Mouse (Mus musculus) E14TG2a.4 (cell line): ENCODE results near the gene Tmem191c.

Experiments used
- H3K27me3 ChIP-seq: 2 replicates; pipeline ENCODE4 v1.6.1; 2014; ENCODE audit warnings: low read length, control low read depth; ENCODE audit not compliant: insufficient read depth
- H3K36me3 ChIP-seq: 2 replicates; pipeline ENCODE4 v1.6.1; 2014; ENCODE audit warnings: low read length, control low read depth; ENCODE audit not compliant: insufficient read depth
- H3K4me1 ChIP-seq: replicated peaks from 2 replicates; pipeline ENCODE4 v1.6.1; 2014; ENCODE audit warnings: low read depth, low read length, control low read depth
- H3K4me3 ChIP-seq: replicated peaks from 2 replicates; pipeline ENCODE4 v1.5.1; 2014; ENCODE audit warnings: mild to moderate bottlenecking, low read length
- H3K9me3 ChIP-seq: 2 replicates; pipeline ENCODE4 v1.6.1; 2014; ENCODE audit warnings: low read length, control low read depth
- CTCF ChIP-seq: conservative IDR thresholded peaks from 2 replicates; pipeline ENCODE4 v1.5.1; 2014; ENCODE audit warnings: low read length
- NANOG ChIP-seq: IDR thresholded peaks from 2 replicates; pipeline ENCODE4 v1.6.1; 2014; ENCODE audit warnings: borderline replicate concordance, low read length, mixed read lengths
- POU5F1 ChIP-seq: IDR thresholded peaks from 2 replicates; pipeline ENCODE4 v1.6.1; 2014; ENCODE audit warnings: low read length, borderline replicate concordance

Gene Tmem191c

DNA sequence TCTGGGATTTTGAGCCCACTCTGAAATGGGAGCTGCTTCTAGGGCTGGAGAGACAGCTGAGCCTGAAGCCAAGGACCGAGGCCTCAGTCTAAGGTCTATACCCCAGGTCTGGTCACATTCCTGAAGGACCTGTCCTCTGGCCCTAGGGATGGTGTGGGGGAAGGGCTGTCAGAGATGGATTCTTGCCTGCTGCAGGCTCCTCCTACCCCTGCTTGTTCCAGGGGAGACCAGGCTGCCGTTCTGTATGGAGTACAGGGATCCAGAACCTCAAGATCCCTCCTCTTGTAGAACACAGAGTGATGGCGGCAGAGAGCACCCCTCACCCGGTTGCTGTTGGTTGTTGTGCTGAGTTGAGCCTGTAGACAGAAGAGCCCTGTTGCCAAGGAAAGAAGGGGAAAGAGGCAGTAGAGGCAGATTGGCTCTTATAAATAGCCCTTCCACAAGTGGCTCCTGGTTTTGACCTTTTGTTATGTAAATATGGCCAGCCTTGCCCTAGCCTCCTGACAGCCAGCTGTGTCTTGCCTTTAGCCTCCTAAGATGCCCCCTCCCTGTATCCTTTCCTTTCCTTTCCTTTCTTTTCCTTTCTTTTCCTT lies 21.8 kb upstream of the Tmem191c start:
- TF ChIP-seq POU5F1 = peak; percentile 50; the same call in 1 of the 2 replicates
- no peak for TF ChIP-seq CTCF
- TF ChIP-seq NANOG = no peak
- Histone ChIP-seq H3K4me1 (peaks cover 98% of the 10 kb centered on the region), H3K36me3 (peaks cover 54% of the 10 kb centered on the region), H3K27me3 (no peaks in the 10 kb centered on the region), H3K9me3 (no peaks in the 10 kb centered on the region), H3K4me3 (peak overlapping the region; percentile 64)

DNA sequence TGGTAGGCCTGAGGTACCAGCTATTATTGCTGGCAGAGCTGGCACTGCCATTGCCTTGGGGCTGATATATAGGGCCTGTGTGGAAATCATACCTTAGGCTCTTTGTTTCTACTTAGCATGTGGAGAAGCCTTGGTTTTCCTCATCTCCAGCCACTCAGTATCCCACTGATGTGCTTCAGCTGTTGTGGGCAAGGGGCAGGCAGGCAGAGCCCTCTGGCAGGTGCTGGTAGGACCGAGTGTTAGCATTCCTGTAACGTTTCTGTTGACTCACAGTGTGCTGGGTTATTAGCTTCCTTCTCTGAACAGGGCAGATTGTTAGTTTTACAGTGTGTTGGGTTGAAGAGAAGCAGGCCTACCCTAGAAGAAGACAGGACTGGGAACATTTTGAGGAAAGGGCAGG lies 20.6 kb upstream of the Tmem191c start:
- Histone ChIP-seq H3K4me1 (peaks cover 98% of the 10 kb centered on the region), H3K9me3 (no peaks in the 10 kb centered on the region), H3K4me3 (no peak overlapping the region), H3K27me3 (no peaks in the 10 kb centered on the region), H3K36me3 (peaks cover 66% of the 10 kb centered on the region)
- no peak for TF ChIP-seq NANOG
- TF ChIP-seq POU5F1 = no peak
- no peak for TF ChIP-seq CTCF

DNA sequence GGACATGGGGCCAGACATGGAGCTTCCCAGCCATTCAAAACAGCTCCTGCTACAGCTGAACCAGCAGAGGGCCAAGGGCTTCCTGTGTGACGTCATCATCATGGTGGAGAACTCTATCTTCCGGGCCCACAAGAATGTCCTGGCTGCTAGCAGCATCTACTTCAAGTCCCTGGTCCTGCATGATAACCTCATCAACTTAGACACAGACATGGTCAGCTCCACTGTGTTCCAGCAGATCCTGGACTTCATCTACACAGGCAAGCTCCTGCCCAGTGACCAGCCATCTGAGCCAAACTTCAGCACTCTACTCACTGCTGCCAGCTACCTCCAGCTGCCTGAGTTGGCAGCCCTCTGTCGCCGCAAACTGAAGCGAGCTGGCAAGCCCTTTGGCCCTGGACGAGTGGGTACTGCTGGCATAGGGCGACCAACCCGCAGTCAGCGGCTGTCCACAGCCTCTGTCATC lies 18.5 kb upstream of the Tmem191c start:
- Histone ChIP-seq H3K4me3 (peak overlapping the region; percentile 35; the same call in 1 of the 2 replicates), H3K36me3 (peaks cover 85% of the 10 kb centered on the region), H3K27me3 (no peaks in the 10 kb centered on the region), H3K9me3 (no peaks in the 10 kb centered on the region), H3K4me1 (peaks cover 97% of the 10 kb centered on the region)
- TF ChIP-seq CTCF = no peak; the same call in 1 of the 2 replicates
- TF ChIP-seq POU5F1 = no peak
- TF ChIP-seq NANOG = no peak

DNA sequence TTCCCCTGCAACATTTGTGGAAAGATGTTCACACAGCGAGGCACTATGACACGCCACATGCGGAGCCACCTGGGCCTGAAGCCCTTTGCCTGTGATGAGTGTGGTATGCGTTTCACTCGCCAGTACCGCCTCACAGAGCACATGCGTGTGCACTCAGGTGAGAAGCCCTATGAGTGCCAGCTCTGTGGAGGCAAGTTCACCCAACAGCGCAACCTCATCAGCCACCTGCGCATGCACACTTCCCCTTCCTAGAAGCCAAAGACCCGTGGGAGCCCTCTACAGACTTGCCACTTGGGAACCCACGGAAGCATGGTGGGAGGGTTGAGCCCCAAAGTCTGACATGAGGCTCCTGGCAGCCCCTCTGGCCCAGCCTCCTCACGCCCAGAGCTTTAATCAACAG lies 17.0 kb upstream of the Tmem191c start:
- H3K4me1 ChIP-seq = peaks cover 95% of the 10 kb centered on the region
- peaks cover 83% of the 10 kb centered on the region for H3K36me3 ChIP-seq
- TF ChIP-seq CTCF = no peak
- TF ChIP-seq POU5F1 = no peak
- TF ChIP-seq NANOG = no peak
- H3K27me3 ChIP-seq = no peaks in the 10 kb centered on the region
- peak overlapping the region; percentile 35 for H3K4me3 ChIP-seq
- H3K9me3 ChIP-seq = no peaks in the 10 kb centered on the region

DNA sequence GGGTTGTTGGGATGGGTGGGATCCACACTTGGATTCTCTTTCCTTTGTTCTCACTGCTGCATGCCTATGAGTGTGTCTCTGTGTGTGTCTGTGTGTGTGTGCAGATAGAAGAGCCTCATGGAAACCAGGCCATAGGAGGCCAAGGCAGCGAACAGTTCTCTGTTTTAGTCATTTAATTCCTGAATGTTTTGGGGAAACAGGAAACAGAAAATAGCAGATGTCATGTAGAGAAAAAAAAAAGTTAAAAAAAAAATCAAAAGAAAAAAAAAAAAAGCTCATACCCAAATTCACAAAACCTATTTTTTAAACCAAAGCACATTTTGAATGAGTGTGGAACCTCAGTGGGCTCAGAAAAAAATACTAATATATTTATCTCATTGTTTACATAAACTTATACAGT lies 14.5 kb upstream of the Tmem191c start:
- no peaks in the 10 kb centered on the region for H3K9me3 ChIP-seq
- H3K4me1 ChIP-seq = peaks cover 77% of the 10 kb centered on the region
- TF ChIP-seq CTCF (no peak), NANOG (no peak)
- H3K27me3 ChIP-seq = no peaks in the 10 kb centered on the region
- no peak overlapping the region for H3K4me3 ChIP-seq
- peaks cover 64% of the 10 kb centered on the region for H3K36me3 ChIP-seq

GRCm38 (mm10) chr16:17266113-17266512 lies 9.8 kb upstream of the Tmem191c start:
- Histone ChIP-seq H3K9me3 (no peaks in the 10 kb centered on the region), H3K4me3 (no peak overlapping the region), H3K27me3 (no peaks in the 10 kb centered on the region), H3K4me1 (peaks cover 37% of the 10 kb centered on the region), H3K36me3 (peaks cover 24% of the 10 kb centered on the region)
- TF ChIP-seq NANOG = no peak
- TF ChIP-seq POU5F1 = no peak
- no peak for TF ChIP-seq CTCF

- Histone ChIP-seq H3K36me3 (peaks cover 7% of the 10 kb centered on the region), H3K9me3 (no peaks in the 10 kb centered on the region), H3K4me1 (peaks cover 21% of the 10 kb centered on the region), H3K27me3 (no peaks in the 10 kb centered on the region), H3K4me3 (no peak overlapping the region)
- TF ChIP-seq CTCF (no peak), NANOG (no peak), POU5F1 (no peak)
These were observed 7.9 kb upstream of the Tmem191c start for GRCm38 (mm10) chr16:17267937-17268336.

GRCm38 (mm10) chr16:17269872-17270271 lies 6.0 kb upstream of the Tmem191c start:
- Histone ChIP-seq H3K4me1 (peaks cover 26% of the 10 kb centered on the region), H3K4me3 (no peak overlapping the region), H3K27me3 (no peaks in the 10 kb centered on the region), H3K9me3 (no peaks in the 10 kb centered on the region), H3K36me3 (peaks cover 5% of the 10 kb centered on the region; the same call in 1 of the 2 replicates)
- TF ChIP-seq POU5F1 (no peak), NANOG (no peak)

- TF ChIP-seq NANOG = no peak
- TF ChIP-seq POU5F1 = no peak
- TF ChIP-seq CTCF = peak; percentile 62
- Histone ChIP-seq H3K9me3 (no peaks in the 10 kb centered on the region), H3K27me3 (no peaks in the 10 kb centered on the region), H3K36me3 (peaks cover 5% of the 10 kb centered on the region; the same call in 1 of the 2 replicates), H3K4me1 (peaks cover 26% of the 10 kb centered on the region), H3K4me3 (no peak overlapping the region)
These were observed 4.8 kb upstream of the Tmem191c start for GRCm38 (mm10) chr16:17271124-17271523.
